Mouse (Mus musculus) gastrocnemius, postnatal 10 days (tissue): Measurements from ENCODE around the gene Bglap3. TPM values are rescaled to one million over a fixed set of nuclear protein-coding genes. Genes with fewer than 3 reads are reported as not detected.
"Not testable (repeated sequence)": the region's sequence is repeated elsewhere in the genome, so short reads cannot be mapped to it uniquely, and the experiment has no call there.

ENCODE experiments used
- DNase-seq: peaks from one replicate; pipeline ENCODE4 v3.0.0; 2021; ENCODE audit warnings: mixed read lengths
- total RNA-seq, 2 experiments: library from RNA; stranded (reverse); gene quantifications; 2 replicates each; pipeline ENCODE4 v1.2.3; 2021

Bglap3 gene
- total RNA-seq, 2 experiments from 2014 or later: 29.3 TPM; not detected in 1

GRCm38 (mm10) chr3:88376644-88377043, 4.1 kb upstream of the Bglap3 start:
- not testable (repeated sequence) for DNase-seq

GRCm38 (mm10) chr3:88375750-88376626, 3.4 kb upstream of the Bglap3 start:
- DNase-seq: not testable (repeated sequence)

- peak; percentile 47 for DNase-seq
Observed at GRCm38 (mm10) chr3:88368511-88368910, 4.0 kb downstream of the Bglap3 start.

- not testable (repeated sequence) for DNase-seq
Observed at GRCm38 (mm10) chr3:88367517-88367916, 5.0 kb downstream of the Bglap3 start.

- peak; percentile 40 for DNase-seq
Observed at GRCm38 (mm10) chr3:88366830-88367428, 5.6 kb downstream of the Bglap3 start.

- no peak for DNase-seq
Observed at GRCm38 (mm10) chr3:88365705-88366361, 6.7 kb downstream of the Bglap3 start.

- DNase-seq: peak; percentile 72
Observed at GRCm38 (mm10) chr3:88364337-88364736, 8.2 kb downstream of the Bglap3 start, which contains the start of gene Paqr6. Gene Paqr6 (plus strand): TSS chr3:88364584.

GRCm38 (mm10) chr3:88363700-88364099, 8.8 kb downstream of the Bglap3 start:
- DNase-seq: no peak

- DNase-seq: no peak
Observed at GRCm38 (mm10) chr3:88361612-88362313, 10.8 kb downstream of the Bglap3 start.

- no peak for DNase-seq
Observed at GRCm38 (mm10) chr3:88361096-88361495, 11.4 kb downstream of the Bglap3 start.

- DNase-seq: no peak
Observed at GRCm38 (mm10) chr3:88359989-88360388, 12.6 kb downstream of the Bglap3 start.

GRCm38 (mm10) chr3:88359584-88359983, 13.0 kb downstream of the Bglap3 start:
- no peak for DNase-seq

GRCm38 (mm10) chr3:88354396-88355165, 18.0 kb downstream of the Bglap3 start:
- DNase-seq: no peak

GRCm38 (mm10) chr3:88352907-88353306, 19.6 kb downstream of the Bglap3 start:
- DNase-seq: no peak

GRCm38 (mm10) chr3:88350732-88351131, 21.8 kb downstream of the Bglap3 start:
- DNase-seq: no peak

- DNase-seq: no peak
Observed at GRCm38 (mm10) chr3:88339006-88339405, 33.5 kb downstream of the Bglap3 start.

GRCm38 (mm10) chr3:88338316-88338715, 34.2 kb downstream of the Bglap3 start:
- DNase-seq: no peak

GRCm38 (mm10) chr3:88337367-88338020, 35.0 kb downstream of the Bglap3 start:
- no peak for DNase-seq

GRCm38 (mm10) chr3:88336058-88337013, 36.2 kb downstream of the Bglap3 start, which contains the start of the genes Tmem79 and Smg5:
Gene Tmem79 (minus strand): TSS chr3:88336148.
Gene Smg5 (plus strand): TSS chr3:88336260.
- DNase-seq: peak; percentile 95
